Mouse (Mus musculus): ENCODE results near the gene Aifm2.

DNA sequence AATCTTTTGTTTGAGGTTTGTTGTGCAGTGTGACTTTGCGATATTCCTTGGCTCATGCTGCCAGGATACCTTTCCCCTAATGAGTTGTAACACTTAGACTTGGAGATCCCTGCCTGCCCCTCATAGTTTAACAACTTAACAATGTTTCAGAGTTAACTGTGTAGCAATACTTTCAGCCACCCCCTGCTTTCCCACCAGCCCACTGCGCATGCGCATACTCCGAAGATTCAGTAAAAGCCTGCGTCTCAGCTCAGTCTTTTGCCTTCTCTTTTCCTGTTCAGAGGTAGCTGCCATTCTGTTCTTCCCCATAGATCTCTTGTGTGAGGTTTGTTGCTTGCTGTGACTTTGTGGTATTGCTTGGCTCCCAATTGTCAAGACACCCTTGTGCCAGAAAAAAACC lies 73.4 kb downstream of the Aifm2 start:
- TF ChIP-seq CTCF (IDR thresholded peaks at IDR 0.05; ENCODE audit: borderline replicate concordance, insufficient read depth, low read depth, low read length) (no peak), POLR2A (IDR thresholded peaks at IDR 0.05; ENCODE audit: borderline replicate concordance, insufficient read depth, low read length) (no peak)
